Mouse (Mus musculus) ES-E14 (cell line): ENCODE results near the gene Mei1. TPM values are rescaled to one million over a fixed set of nuclear protein-coding genes. Genes with fewer than 3 reads are reported as not detected.
"Not testable (repeated sequence)": the region's sequence is repeated elsewhere in the genome, so short reads cannot be mapped to it uniquely, and the experiment has no call there.

Experiments
- DNase-seq: peaks from one replicate; pipeline ENCODE4 v3.0.0-alpha.2; 2013; ENCODE audit warnings: low read depth, low spot score
- H3K27ac ChIP-seq: 2 replicates; pipeline ENCODE4 v1.5.1; 2012; ENCODE audit warnings: low read depth, mild to moderate bottlenecking, low read length, moderate library complexity, mixed read lengths; ENCODE audit not compliant: poor library complexity, insufficient read depth, severe bottlenecking
- H3K36me3 ChIP-seq: 2 replicates; pipeline ENCODE4 v1.6.1; 2012; ENCODE audit warnings: mild to moderate bottlenecking, low read length, moderate library complexity, mixed read lengths; ENCODE audit not compliant: control insufficient read depth, poor library complexity, insufficient read depth, severe bottlenecking
- H3K4me1 ChIP-seq, 2 experiments: fragments of 150-350 bp in 1 of 2; sonication (generic) in 1 of 2; 2 replicates each; pipeline ENCODE4 v1.6.1; 2012; ENCODE audit warnings: low read length in 2 of 2, mild to moderate bottlenecking in 1 of 2, mixed read lengths in 1 of 2; ENCODE audit not compliant: control insufficient read depth in 2 of 2, insufficient read depth in 2 of 2, poor library complexity in 1 of 2
- H3K4me3 ChIP-seq, 2 experiments: fragments of 150-350 bp in 1 of 2; sonication (generic) in 1 of 2; 2 replicates each; pipeline ENCODE4 v1.5.1; 2012; ENCODE audit warnings: low read length in 2 of 2, low read depth in 1 of 2, mild to moderate bottlenecking in 1 of 2, mixed read lengths in 1 of 2; ENCODE audit not compliant: insufficient read depth in 1 of 2, poor library complexity in 1 of 2, severe bottlenecking in 1 of 2
- H3K9ac ChIP-seq: 2 replicates; pipeline ENCODE4 v1.6.1; 2012; ENCODE audit warnings: low read depth, mild to moderate bottlenecking, low read length, mixed read lengths; ENCODE audit not compliant: poor library complexity, insufficient read depth, severe bottlenecking
- H3K9me3 ChIP-seq: fragments of 150-350 bp; sonication (generic); 2 replicates; pipeline ENCODE4 v1.6.1; 2012; ENCODE audit warnings: low read depth, mild to moderate bottlenecking, low read length; ENCODE audit not compliant: control insufficient read depth, insufficient read depth
- CHD2 ChIP-seq: IDR thresholded peaks from 2 replicates; pipeline ENCODE4 v1.6.1; 2014; ENCODE audit warnings: mild to moderate bottlenecking, low read depth, low read length, inconsistent platforms
- HCFC1 ChIP-seq: IDR thresholded peaks from 2 replicates; pipeline ENCODE4 v1.6.1; 2012; ENCODE audit warnings: low read length, inconsistent platforms, borderline replicate concordance; ENCODE audit not compliant: insufficient read depth
- MAFK ChIP-seq: IDR thresholded peaks from 2 replicates; pipeline ENCODE4 v1.6.1; 2014; ENCODE audit warnings: mild to moderate bottlenecking, low read depth, low read length, inconsistent platforms; ENCODE audit not compliant: insufficient read depth
- ZC3H11A ChIP-seq: IDR thresholded peaks from 2 replicates; pipeline ENCODE4 v1.6.1; 2012; ENCODE audit warnings: low read depth, mild to moderate bottlenecking, inconsistent platforms, low read length, borderline replicate concordance
- ZNF384 ChIP-seq: IDR thresholded peaks from 2 replicates; pipeline ENCODE4 v1.6.1; 2012; ENCODE audit warnings: low read depth, low read length, inconsistent platforms
- in situ Hi-C, 2 experiments: fragments of 600-800 bp; cut with MboI; formaldehyde crosslinking; loops; one replicate each; pipeline ENCODE4 v1.15.1; 2025; ENCODE audit warnings: low sequenced_read_pairs in 2 of 2, inconsistent platforms in 1 of 2; ENCODE audit not compliant: unreplicated experiment in 2 of 2
- total RNA-seq: library from RNA; depleted of rRNA; stranded (reverse); fragments of 300-350 nt; gene quantifications from 2 replicates; pipeline ENCODE4 v1.2.3, GENCODE M21; 2012

The Mei1 gene
- total RNA-seq, 1 experiment = 0.40 TPM

DNA sequence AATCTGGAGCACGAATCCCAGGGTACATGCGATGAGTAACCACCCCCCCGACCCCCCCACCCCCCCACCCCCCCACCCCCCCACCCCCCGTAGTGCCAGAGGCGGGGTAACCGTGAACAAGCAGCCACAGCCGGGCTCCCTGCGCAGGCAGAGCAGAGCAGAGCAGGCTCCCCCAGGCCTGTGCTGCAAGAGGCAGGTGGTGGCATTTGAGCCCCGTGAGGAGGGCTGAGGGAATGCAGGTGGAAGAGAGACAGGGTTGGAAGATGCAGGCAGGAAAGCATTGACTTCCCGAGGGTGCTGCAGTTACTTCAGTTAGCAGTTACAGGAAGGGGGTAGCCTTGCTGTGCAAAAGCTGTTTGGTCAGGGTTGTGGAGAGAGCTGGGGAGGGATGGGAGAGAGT, 17.5 kb downstream of the Mei1 start:
- no peak overlapping the region for H3K4me3 ChIP-seq
- H3K9ac ChIP-seq = no peak overlapping the region
- TF ChIP-seq CHD2 (no peak), HCFC1 (no peak), ZC3H11A (no peak), ZNF384 (no peak), MAFK (no peak)
- in situ Hi-C loops = no loop called here
- H3K9me3 ChIP-seq = no peaks in the 10 kb centered on the region
- no peak overlapping the region for H3K27ac ChIP-seq
- DNase-seq = peak; percentile 27
- no peaks in the 10 kb centered on the region for H3K36me3 ChIP-seq
- no peaks in the 10 kb centered on the region; a peak in 1 of 4 replicates for H3K4me1 ChIP-seq

DNA sequence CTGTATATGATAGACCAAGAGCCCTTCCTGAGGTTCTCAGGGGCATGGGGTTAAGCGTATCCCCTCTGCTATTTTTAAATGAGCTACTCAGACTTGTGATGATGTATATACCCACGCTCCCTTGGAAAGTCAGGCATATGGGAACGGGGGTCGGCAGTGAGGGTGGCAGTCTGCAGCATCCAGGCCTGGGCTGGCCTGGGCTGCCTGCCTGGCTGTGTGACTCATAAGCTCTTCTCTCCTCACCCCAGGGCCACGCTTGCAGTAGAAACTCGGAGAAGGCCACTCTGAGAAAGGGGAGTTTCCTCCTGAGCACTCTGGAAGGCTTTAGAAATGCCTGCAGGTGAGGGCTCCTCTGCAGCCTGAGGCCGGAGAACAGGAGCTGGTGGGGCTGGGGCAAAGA, 21.3 kb downstream of the Mei1 start:
- no peak for DNase-seq
- no peak overlapping the region for H3K4me3 ChIP-seq
- H3K27ac ChIP-seq = no peak overlapping the region
- in situ Hi-C loops = no loop called here
- no peak for TF ChIP-seq MAFK
- TF ChIP-seq HCFC1 = no peak
- no peak for TF ChIP-seq ZNF384
- no peak for TF ChIP-seq CHD2
- TF ChIP-seq ZC3H11A = no peak
- H3K36me3 ChIP-seq = no peaks in the 10 kb centered on the region
- no peaks in the 10 kb centered on the region; a peak in 1 of 4 replicates for H3K4me1 ChIP-seq
- no peak overlapping the region for H3K9ac ChIP-seq
- H3K9me3 ChIP-seq = no peaks in the 10 kb centered on the region

DNA sequence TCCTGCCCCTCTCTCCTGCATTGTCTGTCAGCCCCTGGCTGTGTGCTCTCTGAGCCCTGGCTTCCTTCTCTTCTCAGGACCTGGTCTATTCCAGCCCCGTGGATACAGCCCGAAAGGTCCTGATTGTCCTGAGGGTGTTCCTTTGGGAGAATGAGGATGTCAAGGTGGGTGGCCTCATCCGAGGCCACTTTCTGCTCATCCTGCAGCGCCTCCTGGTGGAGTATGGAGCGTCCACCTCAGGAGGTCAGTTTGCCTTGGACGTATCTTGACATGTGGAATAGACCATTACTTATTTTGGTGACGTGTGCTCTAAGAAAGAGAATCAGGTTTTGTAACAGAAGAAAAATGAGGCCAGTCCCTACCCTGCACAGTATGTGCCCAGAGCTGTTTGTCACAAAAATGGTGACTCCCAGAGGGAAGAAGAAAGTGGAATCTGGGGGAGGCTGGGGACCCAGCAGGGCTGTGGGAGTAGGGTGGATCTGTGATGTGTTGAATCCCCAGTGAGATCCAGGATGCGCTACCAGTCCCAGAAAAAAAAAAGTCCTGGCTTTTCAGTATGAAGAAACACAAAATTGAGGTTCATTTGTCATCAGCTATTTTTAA, 37.3 kb downstream of the Mei1 start:
- peak; percentile 62 for DNase-seq

DNA sequence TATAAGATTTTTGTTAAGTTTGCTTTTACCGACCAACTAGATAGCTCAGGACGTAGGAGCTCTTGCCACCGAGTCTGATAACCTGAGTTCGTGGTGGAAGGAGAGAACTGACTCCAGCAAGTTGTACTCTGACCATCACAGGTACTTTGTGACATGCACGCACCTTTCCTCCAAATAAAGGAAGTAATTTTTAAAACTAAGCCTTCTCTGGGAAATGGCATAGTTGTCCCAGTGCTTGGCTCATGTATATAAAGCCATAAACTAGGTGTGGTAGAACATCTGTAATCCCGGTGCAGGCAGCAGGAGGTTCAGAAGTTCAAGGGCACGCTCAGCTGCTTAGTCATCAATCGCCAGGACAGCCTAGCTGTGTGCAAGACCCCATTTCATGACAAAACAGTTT, 50.7 kb downstream of the Mei1 start:
- no peaks in the 10 kb centered on the region for H3K9me3 ChIP-seq
- no peaks in the 10 kb centered on the region for H3K4me1 ChIP-seq
- no peak overlapping the region for H3K9ac ChIP-seq
- DNase-seq = no peak
- 0 out of 2 replicates have a peak, but pooled peaks have one; percentile 15 for TF ChIP-seq MAFK
- TF ChIP-seq ZNF384 = no peak
- no peaks in the 10 kb centered on the region for H3K36me3 ChIP-seq
- in situ Hi-C loops = no loop called here
- no peak overlapping the region for H3K4me3 ChIP-seq
- no peak overlapping the region for H3K27ac ChIP-seq

More for the DNA sequence above, 37.3 kb downstream of the Mei1 start:
- Histone ChIP-seq H3K9ac (no peak overlapping the region), H3K4me3 (no peak overlapping the region), H3K27ac (no peak overlapping the region), H3K36me3 (no peaks in the 10 kb centered on the region), H3K9me3 (no peaks in the 10 kb centered on the region), H3K4me1 (no peaks in the 10 kb centered on the region)
- TF ChIP-seq ZC3H11A (peak; percentile 62; the same call in 1 of the 2 replicates), MAFK (no peak)
- in situ Hi-C loops = no loop called here

DNA sequence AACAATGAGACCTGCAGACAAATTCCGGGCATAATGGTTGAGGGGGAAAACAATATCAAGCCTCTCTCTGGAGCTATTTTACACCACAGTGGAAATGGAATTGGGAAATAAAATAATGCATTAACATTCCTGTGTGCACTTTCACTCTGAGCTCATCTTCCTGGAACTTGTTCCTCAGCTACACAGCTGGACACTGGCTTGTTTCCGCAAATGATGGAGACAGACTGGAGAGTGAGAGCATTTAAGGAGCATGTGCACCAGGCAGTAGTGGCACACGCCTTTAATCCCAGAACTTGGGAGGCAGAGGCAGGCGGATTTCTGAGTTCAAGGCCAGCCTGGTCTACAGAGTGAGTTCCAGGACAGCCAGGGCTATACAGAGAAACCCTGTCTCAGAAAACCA, 56.9 kb downstream of the Mei1 start:
- H3K27ac ChIP-seq, H3K4me1 ChIP-seq, DNase-seq, H3K36me3 ChIP-seq, in situ Hi-C loops, H3K4me3 ChIP-seq, H3K9me3 ChIP-seq, H3K9ac ChIP-seq: not testable (repeated sequence)
